Mouse (Mus musculus) kidney, adult 2 months (tissue): ENCODE results near the gene March1.

ENCODE experiments used
- CTCF ChIP-seq: fragments of 200-500 bp; conservative IDR thresholded peaks from 2 replicates; pipeline ENCODE4 v1.5.1; 2011; ENCODE audit warnings: low read depth, mild to moderate bottlenecking, control low read depth, low read length, moderate library complexity, mixed read lengths; ENCODE audit not compliant: insufficient read depth, insufficient read length
- POLR2A ChIP-seq: fragments of 200-500 bp; IDR thresholded peaks from one replicate; pipeline ENCODE4 v1.6.1; 2011; ENCODE audit warnings: low read depth, low read length, control low read depth

DNA sequence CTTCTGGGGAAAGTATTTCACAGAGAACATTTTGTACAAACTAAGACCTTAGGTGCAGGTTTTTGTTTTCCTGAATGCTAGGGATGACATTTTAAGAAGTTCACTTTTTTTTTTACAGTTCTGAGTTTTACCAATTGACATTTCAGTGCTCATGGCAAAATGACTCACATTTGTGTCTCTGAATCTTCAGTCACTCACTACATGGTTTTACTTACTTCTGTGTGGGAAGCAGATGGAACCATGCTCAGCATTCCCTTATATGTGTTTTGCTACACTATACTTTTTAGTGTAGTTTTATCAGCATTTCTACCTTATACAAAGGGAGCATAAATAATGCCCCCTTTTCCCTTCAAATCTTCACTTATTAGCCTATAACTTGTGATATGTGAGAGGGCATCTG lies 27.2 kb downstream of the March1 start:
- no peak for TF ChIP-seq CTCF
- TF ChIP-seq POLR2A: no peak
